Mouse (Mus musculus) gastrocnemius, postnatal 25 days (tissue): ENCODE results near the gene Ptpn18. TPM values are rescaled to one million over a fixed set of nuclear protein-coding genes. Genes with fewer than 3 reads are reported as not detected.
"Not testable (repeated sequence)": the region's sequence is repeated elsewhere in the genome, so short reads cannot be mapped to it uniquely, and the experiment has no call there.

Source experiments
- DNase-seq: peaks from one replicate; pipeline ENCODE4 v3.0.0; 2022
- microRNA-seq, 2 experiments: library from miRNA; unstranded; fragments of <30 nt; microRNA quantifications; one replicate each; pipeline ENCODE4 v1.2.0; 2021; ENCODE audit warnings: borderline replicate concordance in 2 of 2
- total RNA-seq, 2 experiments: library from RNA; stranded (reverse); gene quantifications; 1 replicate in 1 of 2; 2 replicates in 1 of 2; pipeline ENCODE4 v1.2.3; 2021

The Ptpn18 gene
- total RNA-seq, 2 experiments from 2014 or later: 2.1 to 2.3 TPM

DNA sequence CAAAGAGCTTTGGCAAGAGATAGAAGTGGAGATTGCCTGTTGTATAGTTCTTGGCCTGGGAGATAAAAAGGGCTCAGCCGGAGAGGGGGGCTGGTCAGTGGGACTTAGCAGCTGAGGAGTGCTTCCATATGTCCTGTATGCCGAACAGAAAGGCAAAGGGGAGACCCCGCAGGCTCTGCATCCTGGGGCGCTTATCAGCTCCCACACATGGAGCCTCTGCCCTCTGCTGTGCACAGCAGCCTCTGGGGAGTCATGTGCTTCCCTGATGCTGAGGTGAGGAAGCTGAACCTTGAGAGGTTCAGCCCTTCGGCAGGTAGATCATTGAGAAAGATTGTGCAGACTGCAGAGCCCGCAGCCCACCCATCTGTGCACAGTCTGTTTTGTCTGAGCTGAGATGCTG is 57.7 kb downstream of the Ptpn18 start:
- not testable (repeated sequence) for DNase-seq

GRCm38 (mm10) chr1:34517797-34518196 is 58.2 kb downstream of the Ptpn18 start:
- DNase-seq: not testable (repeated sequence)

GRCm38 (mm10) chr1:34518259-34518658 is 58.7 kb downstream of the Ptpn18 start:
- DNase-seq: no peak

GRCm38 (mm10) chr1:34522205-34522849 is 62.8 kb downstream of the Ptpn18 start:
- no peak for DNase-seq

DNA sequence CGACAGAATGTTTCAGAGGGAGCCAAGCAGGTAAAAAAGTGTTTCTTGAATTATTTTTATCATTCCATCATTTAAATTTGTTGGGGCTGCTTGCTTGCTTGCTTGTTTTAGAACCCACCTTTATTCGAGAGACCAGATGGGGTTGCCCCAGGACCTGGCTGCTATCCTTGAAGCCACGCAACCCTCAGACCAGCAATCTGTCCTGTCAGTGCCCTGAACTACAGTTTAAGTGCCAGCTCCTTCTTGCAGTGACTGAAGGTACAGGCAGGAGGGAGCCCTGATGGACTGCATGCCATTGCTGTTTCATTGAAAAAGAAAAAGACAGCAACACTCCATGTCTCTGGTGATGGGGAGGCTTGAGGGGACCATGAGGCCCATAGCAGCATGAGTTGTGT is 63.3 kb downstream of the Ptpn18 start:
- DNase-seq: no peak

DNA sequence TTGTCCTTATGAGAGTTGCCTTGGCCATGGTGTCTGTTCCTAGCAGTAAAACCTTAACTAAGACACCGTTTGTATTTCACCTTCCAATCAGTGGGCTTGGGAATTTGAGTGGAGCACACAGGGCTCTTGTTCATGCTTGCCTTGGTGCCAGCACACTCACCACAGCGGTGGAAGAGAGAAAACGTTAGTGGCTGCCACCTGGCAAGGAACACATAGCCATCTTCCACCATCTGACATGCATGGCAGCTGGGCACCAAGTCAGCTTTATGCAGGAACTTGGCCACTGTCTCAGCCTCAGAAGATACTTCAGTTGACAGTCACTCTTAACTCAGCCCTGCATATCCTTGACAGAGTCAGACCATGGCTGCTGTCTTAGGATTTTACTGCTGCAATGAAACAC is 64.1 kb downstream of the Ptpn18 start:
- no peak for DNase-seq

Small RNA genes lying within 50 kb of the gene (microRNA-seq; reads per million reads assigned to microRNA genes)
- gene Mir5103: 0 reads per million in 2 experiments

Other genes with a start within 250 kb of the Ptpn18 start
- gene Ccdc115, start 20.1 kb upstream of the Ptpn18 start, total RNA-seq: 10 to 100 TPM; 10.2 to 10.8 TPM
- 10 to 100 TPM; 12.6 to 14.4 TPM for gene Imp4, start 19.9 kb upstream of the Ptpn18 start, total RNA-seq
- not detected for gene Prss39, start 38.6 kb downstream of the Ptpn18 start, total RNA-seq
- gene Cfc1, start 75.9 kb downstream of the Ptpn18 start, total RNA-seq: not detected
- not detected for gene Prss40, start 101.2 kb downstream of the Ptpn18 start, total RNA-seq
- not detected for gene Amer3, start 119.9 kb downstream of the Ptpn18 start, total RNA-seq